Mouse (Mus musculus) bone marrow, adult 2 months (tissue): ENCODE results near the gene Drc1. TPM values are rescaled to one million over a fixed set of nuclear protein-coding genes. Genes with fewer than 3 reads are reported as not detected.

Experiments
- H3K27ac ChIP-seq: fragments of 200-500 bp; 2 replicates; pipeline ENCODE4 v1.5.1; 2012; ENCODE audit warnings: low read depth, mild to moderate bottlenecking, control low read depth, inconsistent platforms, low read length; ENCODE audit not compliant: control insufficient read depth, poor library complexity, insufficient read depth
- H3K4me1 ChIP-seq: fragments of 200-500 bp; 2 replicates; pipeline ENCODE4 v1.6.1; 2011; ENCODE audit warnings: low read length; ENCODE audit not compliant: control insufficient read depth, insufficient read depth
- H3K4me3 ChIP-seq: fragments of 200-500 bp; replicated peaks from 2 replicates; pipeline ENCODE3; 2011; ENCODE audit warnings: mild to moderate bottlenecking, low read depth, low read length, control low read depth; ENCODE audit not compliant: control insufficient read depth
- CTCF ChIP-seq: fragments of 200-500 bp; IDR thresholded peaks from 2 replicates; pipeline ENCODE4 v1.5.1; 2011; ENCODE audit warnings: low read length, control low read depth; ENCODE audit not compliant: control insufficient read depth, insufficient read depth
- POLR2A ChIP-seq: fragments of 200-500 bp; IDR thresholded peaks from 2 replicates; pipeline ENCODE4 v1.6.1; 2011; ENCODE audit warnings: low read depth, mild to moderate bottlenecking, control low read depth, low read length, borderline replicate concordance; ENCODE audit not compliant: control insufficient read depth
- WGBS: fragments of 180-500 bp; shearing (Covaris S2); methylation state at CpG from one replicate; pipeline ENCODE4 v1.1.7; 2018; 5-methylcytosine and 5-hydroxymethylcytosine counted together
- polyA plus RNA-seq: library from polyadenylated mRNA; stranded (reverse); fragments of >200 nt; gene quantifications from 2 replicates; pipeline ENCODE4 v1.2.4, GENCODE M21; 2011; ENCODE audit warnings: low replicate concordance; ENCODE audit not compliant: missing spikeins, insufficient read depth, insufficient read length

Gene Drc1
- polyA plus RNA-seq, 1 experiment = 0.82 TPM

DNA sequence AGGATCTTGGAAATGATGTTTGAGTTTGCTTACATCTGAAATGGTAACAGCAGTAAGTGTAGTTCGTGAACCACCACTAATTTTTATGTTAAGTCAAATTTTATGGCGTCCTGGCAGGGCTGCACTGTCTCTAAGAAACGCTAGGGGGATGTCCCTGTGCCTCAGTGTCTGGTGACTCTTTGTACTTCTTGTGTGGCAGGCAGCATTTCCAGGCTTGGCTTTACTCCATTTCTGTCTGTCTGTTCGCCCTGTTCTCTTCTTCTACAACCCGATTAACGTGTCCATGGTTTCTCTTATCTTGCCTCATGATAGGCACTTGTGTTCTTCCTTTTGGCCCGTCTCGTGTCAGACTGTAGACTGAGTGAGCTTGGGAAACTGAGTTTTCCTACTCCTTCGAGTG lies 37.4 kb upstream of the Drc1 start:
- 59% methylated on average over 9 of the region's 9 CpGs for WGBS
- Histone ChIP-seq H3K4me1 (no peaks in the 10 kb centered on the region), H3K27ac (no peak overlapping the region), H3K4me3 (no peak overlapping the region)
- TF ChIP-seq CTCF (no peak), POLR2A (no peak)

DNA sequence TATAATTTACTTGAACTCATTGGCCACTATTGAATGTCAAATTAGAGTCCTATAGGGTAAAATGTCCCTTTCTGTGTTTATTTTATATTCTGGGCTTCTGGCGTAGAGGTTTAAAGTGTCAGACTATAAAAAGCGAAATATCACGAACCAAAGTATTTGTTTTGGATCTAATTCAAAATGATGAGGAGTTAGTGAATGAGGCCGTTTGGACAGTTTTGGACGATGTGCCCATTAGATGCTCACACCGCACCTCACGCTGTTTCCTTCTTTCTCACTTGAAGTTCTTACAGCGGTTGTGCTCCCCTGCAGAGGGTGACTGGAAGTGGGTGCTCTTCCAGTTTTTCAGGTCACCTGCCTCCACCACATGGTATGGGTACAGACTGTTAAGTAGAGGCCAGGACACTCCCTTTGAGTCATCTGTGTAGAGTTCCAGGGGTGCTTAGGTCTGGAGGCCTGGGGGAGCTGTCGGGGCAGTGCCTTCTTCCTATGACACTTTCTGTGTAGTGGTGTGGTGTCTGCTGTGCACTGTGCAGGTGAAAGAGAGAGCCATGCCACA lies 35.2 kb upstream of the Drc1 start:
- Histone ChIP-seq H3K4me3 (no peak overlapping the region), H3K4me1 (no peaks in the 10 kb centered on the region), H3K27ac (no peak overlapping the region)
- WGBS = 87% methylated on average over 9 of the region's 9 CpGs
- no peak for TF ChIP-seq POLR2A
- TF ChIP-seq CTCF = no peak

DNA sequence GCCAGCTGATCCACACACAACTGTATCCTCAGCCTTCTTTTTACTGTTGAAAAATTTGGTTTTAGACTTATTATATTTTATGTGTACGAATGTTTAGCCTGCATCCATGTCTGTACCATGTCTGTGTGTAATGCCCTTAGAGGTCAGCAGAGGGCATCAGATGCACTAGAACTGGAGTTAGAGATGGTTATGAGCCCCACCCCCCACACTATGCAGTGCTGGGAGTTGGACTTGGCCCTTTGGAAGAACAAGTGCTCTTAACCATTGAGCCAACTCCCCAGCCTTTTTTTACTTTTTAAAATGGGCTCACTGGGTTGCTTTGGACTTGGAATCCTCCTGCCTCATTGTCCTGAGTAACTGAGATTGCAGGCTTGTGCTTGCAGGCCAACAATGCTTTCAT lies 33.5 kb upstream of the Drc1 start:
- Histone ChIP-seq H3K4me3 (no peak overlapping the region), H3K4me1 (no peaks in the 10 kb centered on the region; the same call in 1 of the 2 replicates), H3K27ac (no peak overlapping the region)
- WGBS = 88% methylated on average over 1 of the region's 1 CpGs
- TF ChIP-seq POLR2A = no peak
- TF ChIP-seq CTCF = no peak

DNA sequence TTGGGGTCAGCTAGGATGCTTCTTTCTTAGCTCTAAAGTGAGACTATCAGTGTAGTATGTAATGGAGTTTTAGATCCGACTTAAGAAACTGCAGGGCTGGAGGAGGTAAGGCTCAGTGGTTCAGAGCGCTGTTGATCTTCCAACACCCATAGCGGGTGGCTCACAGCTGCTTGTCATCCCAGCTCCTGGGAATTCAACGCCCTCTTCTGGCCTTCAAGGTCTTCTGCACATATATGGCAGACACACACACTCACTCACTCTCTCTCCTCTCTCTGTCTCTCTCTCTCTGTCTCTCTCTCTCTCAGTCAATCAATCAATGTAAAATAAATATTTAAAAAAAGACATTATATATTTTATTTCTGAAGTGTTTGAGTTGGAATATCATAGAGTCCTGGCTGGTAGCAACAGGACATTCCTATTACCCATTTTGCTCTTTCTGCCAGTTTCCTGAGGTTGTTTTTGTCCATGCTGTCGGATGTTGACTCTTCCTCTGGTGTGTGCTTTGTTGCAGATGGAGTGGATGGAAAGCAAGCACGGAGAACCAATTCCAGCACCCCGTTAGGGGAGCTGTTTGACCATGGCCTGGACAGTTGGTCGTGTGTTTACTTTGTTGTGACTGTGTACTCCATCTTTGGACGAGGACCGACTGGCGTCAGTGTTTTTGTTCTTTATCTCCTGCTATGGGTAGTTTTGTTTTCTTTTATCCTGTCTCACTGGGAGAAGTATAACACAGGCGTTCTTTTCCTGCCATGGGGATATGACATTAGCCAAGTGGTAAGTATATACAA lies 25.4 kb upstream of the Drc1 start:
- no peak for TF ChIP-seq CTCF
- TF ChIP-seq POLR2A = no peak
- Histone ChIP-seq H3K4me3 (no peak overlapping the region), H3K4me1 (no peaks in the 10 kb centered on the region; the same call in 1 of the 2 replicates), H3K27ac (no peak overlapping the region)
- 90% methylated on average over 12 of the region's 12 CpGs for WGBS

GRCm38 (mm10) chr5:30258776-30259175 lies 22.4 kb upstream of the Drc1 start:
- H3K27ac ChIP-seq = no peak overlapping the region
- TF ChIP-seq POLR2A (no peak), CTCF (no peak)
- no peak overlapping the region for H3K4me3 ChIP-seq
- 96% methylated on average over 7 of the region's 7 CpGs for WGBS
- H3K4me1 ChIP-seq = no peaks in the 10 kb centered on the region

DNA sequence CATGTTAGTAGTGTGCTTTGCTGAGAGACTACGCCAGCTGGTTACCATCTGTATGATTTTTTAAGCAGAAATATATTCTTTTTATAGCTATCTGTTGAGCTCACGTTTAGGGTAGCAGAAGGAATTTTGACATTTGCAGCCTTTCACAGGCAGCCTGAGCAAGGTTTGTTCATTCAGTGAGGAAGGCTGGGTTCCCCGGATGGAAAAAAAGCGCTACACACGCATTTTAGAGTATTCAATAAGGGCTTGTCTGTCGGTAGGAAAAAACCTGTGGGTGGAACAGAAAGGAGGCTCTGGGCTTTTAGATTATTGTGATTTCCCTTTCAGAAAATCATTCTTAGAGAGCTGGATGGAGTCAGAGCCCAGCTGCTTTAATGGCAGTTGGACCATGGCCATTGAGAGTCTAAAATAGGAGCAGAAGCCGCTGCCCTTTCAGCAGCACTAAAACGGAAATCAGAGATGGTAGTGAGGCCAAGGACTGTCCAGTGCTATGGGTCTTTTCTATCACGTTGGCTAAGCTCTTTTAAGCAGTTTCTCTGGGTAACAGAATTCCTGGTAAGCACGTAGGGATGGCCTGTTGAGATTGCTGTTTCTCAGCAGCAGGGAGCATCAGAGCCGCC lies 10.5 kb upstream of the Drc1 start:
- TF ChIP-seq CTCF = no peak
- no peak for TF ChIP-seq POLR2A
- Histone ChIP-seq H3K4me1 (no peaks in the 10 kb centered on the region), H3K27ac (no peak overlapping the region), H3K4me3 (no peak overlapping the region)
- 88% methylated on average over 11 of the region's 11 CpGs for WGBS

DNA sequence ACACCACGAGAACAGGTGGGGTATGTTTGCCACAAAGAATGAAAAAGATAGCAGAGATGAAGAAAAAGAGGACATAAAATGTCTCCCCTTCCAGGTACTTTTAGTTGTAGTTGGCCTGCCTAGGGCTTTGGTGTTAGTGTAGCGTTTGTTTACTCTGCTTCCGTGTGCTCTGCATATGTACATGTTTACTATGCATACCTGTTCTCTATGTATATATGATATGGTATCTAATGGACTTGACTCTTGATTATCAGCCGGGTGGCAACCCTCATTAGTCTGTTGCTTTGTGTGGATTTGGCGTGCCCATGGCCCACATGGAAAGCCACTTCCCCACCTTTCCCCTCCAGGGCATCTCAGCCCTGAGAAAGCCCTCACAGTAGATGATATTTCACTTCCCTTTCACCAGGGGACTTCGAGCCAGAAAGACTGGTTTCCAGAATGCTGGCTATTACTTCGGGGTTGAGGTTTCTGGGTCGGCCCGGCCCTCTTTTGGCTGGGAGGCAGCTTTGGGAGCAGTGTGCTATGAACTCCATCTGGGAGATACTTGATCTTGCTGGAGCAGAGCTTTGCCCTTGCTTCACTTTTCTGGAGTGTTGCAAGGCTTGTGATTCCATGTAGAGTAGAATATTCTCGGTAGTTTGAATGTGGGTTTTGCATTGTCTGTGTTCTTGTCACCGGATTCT lies 9.4 kb upstream of the Drc1 start:
- H3K4me1 ChIP-seq = no peaks in the 10 kb centered on the region
- no peak overlapping the region for H3K4me3 ChIP-seq

GRCm38 (mm10) chr5:30276361-30276760 lies 4.8 kb upstream of the Drc1 start:
- whole genome bisulfite sequencing = 70% methylated on average over 2 of the region's 2 CpGs
- no peak overlapping the region for H3K27ac ChIP-seq
- H3K4me1 ChIP-seq = no peaks in the 10 kb centered on the region

More for the DNA sequence above, 9.4 kb upstream of the Drc1 start:
- WGBS = 77% methylated on average over 11 of the region's 11 CpGs
- TF ChIP-seq POLR2A (no peak), CTCF (no peak)
- H3K27ac ChIP-seq = no peak overlapping the region; the same call in 1 of the 2 replicates

More at GRCm38 (mm10) chr5:30276361-30276760, 4.8 kb upstream of the Drc1 start:
- no peak overlapping the region for H3K4me3 ChIP-seq
- no peak for TF ChIP-seq CTCF
- TF ChIP-seq POLR2A = no peak
